Mouse (Mus musculus) intestine, embryonic 14.5 days (tissue): ENCODE measurements at regions not wholly inside any gene's neighbourhood (a gene's known extent, or its start where the extent isn't known, plus 50 kb on each side); places are given as distances from the start of the nearest gene placed in this dataset.

Source experiments
- ATAC-seq: fragments of 200-750 bp; cut with Nextera tagmentation; replicated peaks from 2 replicates; pipeline ENCODE4 v1.8.0; 2017; ENCODE audit warnings: low read depth, moderate number of reproducible peaks, moderate TSS enrichment, moderate library complexity; ENCODE audit not compliant: low FRiP score, low TSS enrichment
- DNase-seq: peaks from one replicate; pipeline ENCODE4 v3.0.0-alpha.2; 2018; ENCODE audit warnings: low spot score
- H3K27ac ChIP-seq: fragments of 300-500 bp; sonication (generic); 2 replicates; pipeline ENCODE4 v1.5.1; 2014; ENCODE audit warnings: low read depth, mild to moderate bottlenecking, control low read depth
- H3K27me3 ChIP-seq: fragments of 300-500 bp; sonication (generic); replicated peaks from 2 replicates; pipeline ENCODE4 v1.6.1; 2014; ENCODE audit warnings: low read length, control low read depth; ENCODE audit not compliant: control insufficient read depth, insufficient read depth
- H3K36me3 ChIP-seq: fragments of 300-500 bp; sonication (generic); 2 replicates; pipeline ENCODE4 v1.6.1; 2014; ENCODE audit warnings: low read length, control low read depth; ENCODE audit not compliant: control insufficient read depth, insufficient read depth
- H3K4me1 ChIP-seq: fragments of 300-500 bp; sonication (generic); replicated peaks from 2 replicates; pipeline ENCODE4 v1.6.1; 2014; ENCODE audit warnings: low read length, control low read depth, mixed read lengths; ENCODE audit not compliant: control insufficient read depth, insufficient read depth
- H3K4me2 ChIP-seq: fragments of 300-500 bp; sonication (generic); 2 replicates; pipeline ENCODE4 v1.6.1; 2014; ENCODE audit warnings: low read length
- H3K4me3 ChIP-seq: fragments of 300-500 bp; sonication (generic); 2 replicates; pipeline ENCODE4 v1.5.1; 2014; ENCODE audit warnings: low read depth, low read length, control low read depth, mixed read lengths
- H3K9ac ChIP-seq: fragments of 300-500 bp; sonication (generic); 2 replicates; pipeline ENCODE4 v1.6.1; 2014; ENCODE audit warnings: mild to moderate bottlenecking, low read length
- H3K9me3 ChIP-seq: fragments of 300-500 bp; sonication (generic); 2 replicates; pipeline ENCODE4 v1.6.1; 2016; ENCODE audit warnings: low read length, control low read depth; ENCODE audit not compliant: control insufficient read depth
- WGBS: fragments of 180-500 bp; shearing (Covaris S2); extraction: QIAGEN DNeasy Blood & Tissue Kit; methylation state at CpG from one replicate; pipeline ENCODE4 v1.1.7; 2014; 5-methylcytosine and 5-hydroxymethylcytosine counted together

GRCm38 (mm10) chr2:24544190-24544589 is 68.8 kb upstream of the Pax8 start:
- H3K36me3 ChIP-seq = no peaks in the 10 kb centered on the region
- H3K27ac ChIP-seq = no peak overlapping the region
- no peak overlapping the region for H3K9ac ChIP-seq
- DNase-seq (no peak), ATAC-seq (0 out of 2 replicates have a peak, but pooled peaks have one; percentile 19)
- H3K9me3 ChIP-seq = no peaks in the 10 kb centered on the region
- H3K4me2 ChIP-seq = no peak overlapping the region
- 73% methylated on average over 5 of the region's 5 CpGs for WGBS
- no peaks in the 10 kb centered on the region for H3K27me3 ChIP-seq
- no peaks in the 10 kb centered on the region for H3K4me1 ChIP-seq
- no peak overlapping the region for H3K4me3 ChIP-seq

GRCm38 (mm10) chr2:24538890-24539573 is 63.6 kb upstream of the Pax8 start:
- no peak overlapping the region for H3K4me3 ChIP-seq
- no peaks in the 10 kb centered on the region for H3K9me3 ChIP-seq
- WGBS = 58% methylated on average over 7 of the region's 7 CpGs
- H3K27ac ChIP-seq = no peak overlapping the region
- DNase-seq = no peak
- no peaks in the 10 kb centered on the region; the same call in 1 of the 2 replicates for H3K27me3 ChIP-seq
- no peaks in the 10 kb centered on the region for H3K36me3 ChIP-seq
- H3K9ac ChIP-seq = no peak overlapping the region
- no peak for ATAC-seq
- no peaks in the 10 kb centered on the region for H3K4me1 ChIP-seq
- H3K4me2 ChIP-seq = no peak overlapping the region

DNA sequence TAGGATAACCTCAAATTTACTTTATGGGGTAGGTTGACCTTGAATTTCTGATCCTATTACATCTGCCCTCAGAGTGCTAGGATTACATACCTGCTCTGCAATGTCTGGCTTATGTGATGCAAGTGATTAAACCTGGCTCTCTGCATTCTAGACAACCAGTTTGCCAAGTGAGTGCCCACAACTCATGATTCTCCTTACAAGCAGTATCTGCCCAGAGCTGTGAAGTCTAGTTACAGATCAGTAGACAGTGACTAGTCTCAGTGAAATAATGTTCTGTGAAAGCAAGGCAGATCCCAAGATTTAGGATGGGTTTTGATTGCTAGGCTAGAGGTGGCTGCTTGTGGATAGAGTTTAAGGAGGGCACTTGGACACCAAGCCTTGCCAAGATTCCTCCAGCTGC is 61.9 kb upstream of the Pax8 start:
- no peak overlapping the region for H3K4me3 ChIP-seq
- no peaks in the 10 kb centered on the region for H3K36me3 ChIP-seq
- no peaks in the 10 kb centered on the region for H3K4me1 ChIP-seq
- H3K27me3 ChIP-seq = no peaks in the 10 kb centered on the region; the same call in 1 of the 2 replicates
- DNase-seq = no peak
- H3K9ac ChIP-seq = no peak overlapping the region
- no peak for ATAC-seq
- H3K9me3 ChIP-seq = no peaks in the 10 kb centered on the region
- H3K4me2 ChIP-seq = no peak overlapping the region
- no peak overlapping the region for H3K27ac ChIP-seq
